Mouse (Mus musculus) adrenal gland, postnatal 10 days (tissue): ENCODE data around the gene Vmn1r201. TPM values are rescaled to one million over a fixed set of nuclear protein-coding genes. Genes with fewer than 3 reads are reported as not detected.

Experiments used
- DNase-seq: peaks from one replicate; pipeline ENCODE4 v3.0.0; 2021; ENCODE audit warnings: mixed read lengths
- long read RNA-seq, 2 experiments: library from polyadenylated mRNA; stranded (forward); transcript quantifications; one replicate each; pipeline ENCODE4 v2.0.0; 2021
- total RNA-seq, 2 experiments: library from RNA; stranded (reverse); gene quantifications; 2 replicates each; pipeline ENCODE4 v1.2.3; 2021

Vmn1r201 gene
- not detected for total RNA-seq
- long read RNA-seq, experiment 1 = 0 reads
- long read RNA-seq, experiment 2 = 0 reads

- DNase-seq = no peak
These were observed at the start of gene Vmn1r201 for GRCm38 (mm10) chr13:22471623-22472022. Gene Vmn1r201, plus strand, starts transcription at chr13:22471923.

GRCm38 (mm10) chr13:22455145-22455544, 16.6 kb upstream of the Vmn1r201 start:
- DNase-seq = no peak

GRCm38 (mm10) chr13:22502431-22502830, 30.7 kb downstream of the Vmn1r201 start:
- no peak for DNase-seq

GRCm38 (mm10) chr13:22505281-22505680, 33.6 kb downstream of the Vmn1r201 start, which contains the start of gene Vmn1r202:
Gene Vmn1r202, minus strand, starts transcription at chr13:22505381.
- no peak for DNase-seq

- DNase-seq = no peak
These were observed 46.1 kb downstream of the Vmn1r201 start, which contains the start of gene Vmn1r203 for GRCm38 (mm10) chr13:22517814-22518213. Gene Vmn1r203, plus strand, starts transcription at chr13:22518114.

Other genes with a start within 250 kb of the Vmn1r201 start
- not detected for gene Vmn1r193, start 248.8 kb upstream of the Vmn1r201 start, total RNA-seq
- gene Vmn1r194, start 227.7 kb upstream of the Vmn1r201 start, total RNA-seq = not detected
- not detected for gene Vmn1r195, start 201.4 kb upstream of the Vmn1r201 start, total RNA-seq
- gene Vmn1r196, start 182.0 kb upstream of the Vmn1r201 start, total RNA-seq = not detected
- not detected for gene Vmn1r197, start 147.3 kb upstream of the Vmn1r201 start, total RNA-seq
- gene Vmn1r198, start 121.6 kb upstream of the Vmn1r201 start, total RNA-seq = not detected
- gene Vmn1r199, start 92.1 kb upstream of the Vmn1r201 start, total RNA-seq = not detected
- not detected for gene Vmn1r200, start 81.5 kb upstream of the Vmn1r201 start, total RNA-seq
- under 1 TPM in 1 of 2 experiments, not detected in 1; 0.06 TPM for gene Vmn1r202, start 33.5 kb downstream of the Vmn1r201 start, total RNA-seq
- not detected for gene Vmn1r203, start 46.2 kb downstream of the Vmn1r201 start, total RNA-seq
- not detected for gene Vmn1r204, start 81.3 kb downstream of the Vmn1r201 start, total RNA-seq
- not detected for gene Vmn1r205, start 121.1 kb downstream of the Vmn1r201 start, total RNA-seq
- not detected for gene Vmn1r206, start 152.3 kb downstream of the Vmn1r201 start, total RNA-seq